Mouse (Mus musculus): ENCODE measurements around the gene Stx16. TPM values are rescaled to one million over a fixed set of nuclear protein-coding genes. Genes with fewer than 3 reads are reported as not detected.

Gene Stx16
- polyA plus RNA-seq, 1 experiment: 23.4 TPM

- no peak overlapping the region for H3K27ac ChIP-seq (ENCODE audit: insufficient read depth, low read depth, low read length)
- TF ChIP-seq POLR2A (IDR thresholded peaks at IDR 0.05; ENCODE audit: low read depth, low read length) (no peak), CTCF (IDR thresholded peaks at IDR 0.05; ENCODE audit: extremely low read depth, insufficient read length, insufficient replicate concordance, low read depth, low read length) (no peak)
- H3K36me3 ChIP-seq (ENCODE audit: control insufficient read depth, insufficient read depth, low read length): peaks cover 60% of the 10 kb centered on the region
- H3K4me1 ChIP-seq (ENCODE audit: control insufficient read depth, insufficient read depth, insufficient read length, low read length): no peaks in the 10 kb centered on the region
- 80% methylated on average over 16 of the region's 16 CpGs for WGBS
- H3K27me3 ChIP-seq (ENCODE audit: control insufficient read depth, insufficient read depth, low read length): no peaks in the 10 kb centered on the region
- H3K4me3 ChIP-seq (ENCODE audit: low read depth, low read length): no peak overlapping the region
These were observed 40.8 kb downstream of the Stx16 start for GRCm38 (mm10) chr2:174116929-174117328.

- 82% methylated on average over 11 of the region's 11 CpGs for WGBS
- H3K4me1 ChIP-seq (ENCODE audit: control insufficient read depth, insufficient read depth, insufficient read length, low read length): no peaks in the 10 kb centered on the region
- H3K36me3 ChIP-seq (ENCODE audit: control insufficient read depth, insufficient read depth, low read length): peaks cover 69% of the 10 kb centered on the region
These were observed 42.0 kb downstream of the Stx16 start for GRCm38 (mm10) chr2:174118141-174118540.

GRCm38 (mm10) chr2:174119259-174119658 is 43.2 kb downstream of the Stx16 start:
- 93% methylated on average over 11 of the region's 11 CpGs for WGBS
- TF ChIP-seq POLR2A (IDR thresholded peaks at IDR 0.05; ENCODE audit: low read depth, low read length) (no peak), CTCF (IDR thresholded peaks at IDR 0.05; ENCODE audit: extremely low read depth, insufficient read length, insufficient replicate concordance, low read depth, low read length) (no peak)
- Histone ChIP-seq H3K27ac (ENCODE audit: insufficient read depth, low read depth, low read length) (no peak overlapping the region), H3K27me3 (ENCODE audit: control insufficient read depth, insufficient read depth, low read length) (no peaks in the 10 kb centered on the region), H3K36me3 (ENCODE audit: control insufficient read depth, insufficient read depth, low read length) (peaks cover 69% of the 10 kb centered on the region), H3K4me1 (ENCODE audit: control insufficient read depth, insufficient read depth, insufficient read length, low read length) (no peaks in the 10 kb centered on the region), H3K4me3 (ENCODE audit: low read depth, low read length) (no peak overlapping the region)

More at GRCm38 (mm10) chr2:174118141-174118540, 42.0 kb downstream of the Stx16 start:
- TF ChIP-seq CTCF (IDR thresholded peaks at IDR 0.05; ENCODE audit: extremely low read depth, insufficient read length, insufficient replicate concordance, low read depth, low read length): no peak
- no peak for TF ChIP-seq POLR2A (IDR thresholded peaks at IDR 0.05; ENCODE audit: low read depth, low read length)
- no peak overlapping the region for H3K27ac ChIP-seq (ENCODE audit: insufficient read depth, low read depth, low read length)
- H3K4me3 ChIP-seq (ENCODE audit: low read depth, low read length): no peak overlapping the region
- no peaks in the 10 kb centered on the region for H3K27me3 ChIP-seq (ENCODE audit: control insufficient read depth, insufficient read depth, low read length)

- Histone ChIP-seq H3K27me3 (ENCODE audit: control insufficient read depth, insufficient read depth, low read length) (no peaks in the 10 kb centered on the region), H3K4me1 (ENCODE audit: control insufficient read depth, insufficient read depth, insufficient read length, low read length) (no peaks in the 10 kb centered on the region), H3K36me3 (ENCODE audit: control insufficient read depth, insufficient read depth, low read length) (peaks cover 58% of the 10 kb centered on the region), H3K27ac (ENCODE audit: insufficient read depth, low read depth, low read length) (no peak overlapping the region), H3K4me3 (ENCODE audit: low read depth, low read length) (no peak overlapping the region)
- TF ChIP-seq CTCF (IDR thresholded peaks at IDR 0.05; ENCODE audit: extremely low read depth, insufficient read length, insufficient replicate concordance, low read depth, low read length): no peak
- TF ChIP-seq POLR2A (IDR thresholded peaks at IDR 0.05; ENCODE audit: low read depth, low read length): no peak
- WGBS: 88% methylated on average over 19 of the region's 19 CpGs
These were observed 44.5 kb downstream of the Stx16 start for GRCm38 (mm10) chr2:174120631-174121030.

GRCm38 (mm10) chr2:174121411-174121947 is 45.4 kb downstream of the Stx16 start:
- H3K4me1 ChIP-seq (ENCODE audit: control insufficient read depth, insufficient read depth, insufficient read length, low read length): no peaks in the 10 kb centered on the region
- H3K36me3 ChIP-seq (ENCODE audit: control insufficient read depth, insufficient read depth, low read length): peaks cover 54% of the 10 kb centered on the region
- no peaks in the 10 kb centered on the region for H3K27me3 ChIP-seq (ENCODE audit: control insufficient read depth, insufficient read depth, low read length)
- no peak overlapping the region for H3K27ac ChIP-seq (ENCODE audit: insufficient read depth, low read depth, low read length)
- TF ChIP-seq POLR2A (IDR thresholded peaks at IDR 0.05; ENCODE audit: low read depth, low read length) (no peak), CTCF (IDR thresholded peaks at IDR 0.05; ENCODE audit: extremely low read depth, insufficient read length, insufficient replicate concordance, low read depth, low read length) (no peak)
- no peak overlapping the region for H3K4me3 ChIP-seq (ENCODE audit: low read depth, low read length)
- 86% methylated on average over 12 of the region's 12 CpGs for WGBS

GRCm38 (mm10) chr2:174122331-174122730 is 46.2 kb downstream of the Stx16 start:
- no peaks in the 10 kb centered on the region for H3K4me1 ChIP-seq (ENCODE audit: control insufficient read depth, insufficient read depth, insufficient read length, low read length)
- H3K27me3 ChIP-seq (ENCODE audit: control insufficient read depth, insufficient read depth, low read length): no peaks in the 10 kb centered on the region
- TF ChIP-seq CTCF (IDR thresholded peaks at IDR 0.05; ENCODE audit: extremely low read depth, insufficient read length, insufficient replicate concordance, low read depth, low read length): no peak
- TF ChIP-seq POLR2A (IDR thresholded peaks at IDR 0.05; ENCODE audit: low read depth, low read length): no peak
- no peak overlapping the region for H3K27ac ChIP-seq (ENCODE audit: insufficient read depth, low read depth, low read length)
- WGBS: 95% methylated on average over 2 of the region's 2 CpGs
- H3K4me3 ChIP-seq (ENCODE audit: low read depth, low read length): no peak overlapping the region
- H3K36me3 ChIP-seq (ENCODE audit: control insufficient read depth, insufficient read depth, low read length): peaks cover 49% of the 10 kb centered on the region

- WGBS: 95% methylated on average over 3 of the region's 3 CpGs
- no peak for TF ChIP-seq POLR2A (IDR thresholded peaks at IDR 0.05; ENCODE audit: low read depth, low read length)
- TF ChIP-seq CTCF (IDR thresholded peaks at IDR 0.05; ENCODE audit: extremely low read depth, insufficient read length, insufficient replicate concordance, low read depth, low read length): no peak
- Histone ChIP-seq H3K27ac (ENCODE audit: insufficient read depth, low read depth, low read length) (no peak overlapping the region), H3K27me3 (ENCODE audit: control insufficient read depth, insufficient read depth, low read length) (no peaks in the 10 kb centered on the region), H3K4me1 (ENCODE audit: control insufficient read depth, insufficient read depth, insufficient read length, low read length) (no peaks in the 10 kb centered on the region), H3K4me3 (ENCODE audit: low read depth, low read length) (no peak overlapping the region), H3K36me3 (ENCODE audit: control insufficient read depth, insufficient read depth, low read length) (peaks cover 38% of the 10 kb centered on the region)
These were observed 47.6 kb downstream of the Stx16 start for GRCm38 (mm10) chr2:174123731-174124130.

Data from small intestine, adult 2 months (tissue).